Mouse (Mus musculus) thymus, postnatal 0 days (tissue): ENCODE measurements around the gene Olfr1423. TPM values are rescaled to one million over a fixed set of nuclear protein-coding genes. Genes with fewer than 3 reads are reported as not detected.

Experiments used
- polyA plus RNA-seq: library from polyadenylated mRNA; unstranded; fragments of >200 nt; fragmentation: Nextera tagmentation; extraction: Ambion mirVana; gene quantifications from 2 replicates; pipeline ENCODE4 v1.2.1, GENCODE M21; 2015

Olfr1423 gene
- polyA plus RNA-seq, 1 experiment from 2014 or later = not detected

Other genes with a start within 250 kb of the Olfr1423 start
- gene Stx3, start 221.9 kb downstream of the Olfr1423 start, polyA plus RNA-seq = 4.4 and 4.8 TPM in 2 replicates
- gene Olfr1417, start 202.1 kb downstream of the Olfr1423 start, polyA plus RNA-seq = not detected in 2 replicates
- not detected in 2 replicates for gene Olfr1418, start 180.3 kb downstream of the Olfr1423 start, polyA plus RNA-seq
- gene Olfr1419, start 166.2 kb downstream of the Olfr1423 start, polyA plus RNA-seq = not detected in 2 replicates
- gene Olfr1420, start 154.8 kb downstream of the Olfr1423 start, polyA plus RNA-seq = not detected in 2 replicates
- gene Patl1, start 128.9 kb downstream of the Olfr1423 start, polyA plus RNA-seq = 12.5 and 13.1 TPM in 2 replicates
- 5.4 and 6.5 TPM in 2 replicates for gene Osbp, start 75.4 kb downstream of the Olfr1423 start, polyA plus RNA-seq
- gene Olfr1424, start 21.4 kb upstream of the Olfr1423 start, polyA plus RNA-seq = not detected in 2 replicates
- not detected in 2 replicates for gene Olfr1425, start 36.4 kb upstream of the Olfr1423 start, polyA plus RNA-seq
- gene Olfr1426, start 50.7 kb upstream of the Olfr1423 start, polyA plus RNA-seq = not detected in 2 replicates
- gene Olfr1427, start 62.0 kb upstream of the Olfr1423 start, polyA plus RNA-seq = not detected in 2 replicates
- not detected in 2 replicates for gene Olfr1428, start 74.6 kb upstream of the Olfr1423 start, polyA plus RNA-seq
- not detected in 2 replicates for gene Olfr76, start 81.9 kb upstream of the Olfr1423 start, polyA plus RNA-seq
- not detected in 2 replicates for gene Olfr1555-ps1, start 128.8 kb upstream of the Olfr1423 start, polyA plus RNA-seq
- not detected in 2 replicates for gene Olfr1431, start 159.3 kb upstream of the Olfr1423 start, polyA plus RNA-seq
- gene Olfr1432, start 191.3 kb upstream of the Olfr1423 start, polyA plus RNA-seq = not detected in 2 replicates
- gene Olfr262, start 200.3 kb upstream of the Olfr1423 start, polyA plus RNA-seq = not detected in 2 replicates
- gene Olfr235, start 219.7 kb upstream of the Olfr1423 start, polyA plus RNA-seq = not detected in 2 replicates
- not detected in 2 replicates for gene Olfr1434, start 238.5 kb upstream of the Olfr1423 start, polyA plus RNA-seq